Mouse (Mus musculus) bone marrow macrophage, adult 2 months (primary cell): ENCODE data around the gene AA986860. TPM values are rescaled to one million over a fixed set of nuclear protein-coding genes. Genes with fewer than 3 reads are reported as not detected.
A peak's percentile ranks its signal among the peaks of the same experiment; 100 is the strongest.

Experiments used
- H3K27ac ChIP-seq: 2 replicates; pipeline ENCODE4 v1.5.1; 2012; ENCODE audit warnings: low read depth, low read length; ENCODE audit not compliant: insufficient read depth
- H3K4me1 ChIP-seq: 2 replicates; pipeline ENCODE4 v1.6.1; 2012; ENCODE audit warnings: low read length; ENCODE audit not compliant: control insufficient read depth, insufficient read depth
- H3K4me3 ChIP-seq: 2 replicates; pipeline ENCODE4 v1.5.1; 2012; ENCODE audit warnings: mild to moderate bottlenecking, low read length, moderate library complexity; ENCODE audit not compliant: insufficient read depth
- CTCF ChIP-seq: IDR thresholded peaks from 2 replicates; pipeline ENCODE4 v1.5.1; 2012; ENCODE audit warnings: low read depth, mild to moderate bottlenecking, low read length, moderate library complexity
- POLR2A ChIP-seq: IDR thresholded peaks from 2 replicates; pipeline ENCODE4 v1.6.1; 2012; ENCODE audit warnings: mild to moderate bottlenecking, low read depth, low read length, borderline replicate concordance
- polyA plus RNA-seq: library from polyadenylated mRNA; stranded (reverse); fragments of >200 nt; gene quantifications from 2 replicates; pipeline ENCODE4 v1.2.4, GENCODE M21; 2012; ENCODE audit not compliant: missing spikeins, insufficient read depth, insufficient read length

The AA986860 gene
- polyA plus RNA-seq = 0.66 and 1.0 TPM in 2 replicates

- no peak for TF ChIP-seq POLR2A
- TF ChIP-seq CTCF = no peak
- no peak within 1 kb of the TSS for H3K4me3 ChIP-seq
- H3K4me1 ChIP-seq = no peaks in the 10 kb centered on the region
- H3K27ac ChIP-seq = no peak within 1 kb of the TSS
Observed at GRCm38 (mm10) chr1:130731741-130732337, at the start of gene AA986860. TSS of gene AA986860 (plus strand) at chr1:130731976.

DNA sequence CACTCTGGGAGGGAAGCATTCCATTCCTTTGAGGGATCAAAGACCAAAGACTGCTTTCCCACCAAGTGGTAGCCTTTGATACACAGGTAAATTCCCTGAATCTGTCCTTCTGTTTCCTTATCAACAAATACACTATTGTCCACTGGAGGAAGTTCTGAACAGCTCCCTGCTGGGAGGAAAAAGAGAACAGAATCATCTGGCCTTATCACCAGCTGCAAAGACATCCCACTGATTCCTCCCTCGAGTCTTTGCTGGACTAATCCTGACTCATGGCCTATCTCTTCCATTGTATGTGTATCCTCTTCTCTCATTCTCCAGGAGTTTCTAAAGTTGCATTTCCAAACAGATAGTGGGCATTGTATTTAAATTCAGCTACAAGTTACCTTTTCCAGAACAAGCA, 47.9 kb upstream of the AA986860 start:
- H3K4me1 ChIP-seq = peaks cover 3% of the 10 kb centered on the region; the same call in 1 of the 2 replicates
- H3K4me3 ChIP-seq = no peak overlapping the region
- no peak overlapping the region for H3K27ac ChIP-seq
- no peak for TF ChIP-seq POLR2A
- TF ChIP-seq CTCF = no peak

- H3K4me1 ChIP-seq = peaks cover 4% of the 10 kb centered on the region
- H3K4me3 ChIP-seq = no peak overlapping the region
- H3K27ac ChIP-seq = no peak overlapping the region
- TF ChIP-seq POLR2A (no peak), CTCF (no peak)
Observed at GRCm38 (mm10) chr1:130698601-130699000, 33.2 kb upstream of the AA986860 start.

DNA sequence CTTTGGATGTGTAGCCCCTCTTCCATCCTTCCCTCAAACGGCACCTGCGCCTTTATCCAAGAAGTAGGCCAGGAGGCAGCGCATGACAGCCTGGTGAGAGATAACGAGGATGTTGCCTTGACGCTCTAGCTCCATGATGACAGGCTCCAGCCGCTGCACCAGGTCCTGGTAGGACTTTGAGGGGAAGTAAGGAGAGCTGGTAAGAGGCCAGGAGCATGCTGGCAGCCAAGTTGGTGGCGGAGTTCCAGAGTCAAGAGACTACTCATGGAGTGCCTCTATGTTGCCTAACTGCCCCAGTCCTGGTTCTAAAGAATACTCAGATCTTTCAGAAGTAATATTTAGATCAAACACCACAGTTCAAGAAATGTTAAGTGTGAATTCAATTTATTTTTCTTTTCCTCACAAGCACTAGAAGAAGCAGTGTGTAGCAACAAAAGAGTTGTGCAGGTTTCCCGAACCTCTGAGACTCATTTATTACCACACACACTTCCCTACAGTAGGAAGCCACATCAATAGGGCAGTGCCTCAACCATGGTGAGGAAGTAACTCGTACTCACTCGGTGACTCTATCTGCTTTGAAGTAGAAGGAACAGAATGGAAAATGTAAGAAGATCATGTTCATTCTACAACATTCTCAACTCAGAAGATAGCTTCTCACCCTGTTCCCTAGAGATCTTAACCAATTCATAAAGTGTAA, 31.7 kb upstream of the AA986860 start:
- no peak overlapping the region for H3K4me3 ChIP-seq
- no peak overlapping the region for H3K27ac ChIP-seq
- peaks cover 4% of the 10 kb centered on the region for H3K4me1 ChIP-seq
- TF ChIP-seq POLR2A = no peak
- no peak for TF ChIP-seq CTCF

DNA sequence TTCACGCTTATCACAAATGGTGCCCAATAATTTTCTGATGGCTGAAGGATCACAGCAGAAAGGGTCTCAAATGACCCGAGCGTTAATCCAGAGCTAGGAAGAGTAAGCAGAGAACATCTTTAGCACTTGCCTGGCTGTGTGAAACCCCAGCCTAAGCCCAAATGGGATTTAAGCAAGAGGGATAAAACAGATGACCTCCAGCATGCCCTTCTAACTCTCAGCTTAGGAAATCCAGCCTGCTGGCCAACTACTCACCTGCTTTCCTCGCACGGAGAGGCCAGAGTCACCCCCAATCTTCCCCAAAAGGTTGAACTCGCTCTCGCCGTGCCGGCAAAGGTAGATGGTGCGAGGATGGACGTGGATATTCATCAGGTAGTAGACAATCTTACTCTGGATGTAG, 29.8 kb upstream of the AA986860 start:
- no peak overlapping the region for H3K27ac ChIP-seq
- no peak overlapping the region for H3K4me3 ChIP-seq
- peaks cover 4% of the 10 kb centered on the region for H3K4me1 ChIP-seq
- no peak for TF ChIP-seq POLR2A

DNA sequence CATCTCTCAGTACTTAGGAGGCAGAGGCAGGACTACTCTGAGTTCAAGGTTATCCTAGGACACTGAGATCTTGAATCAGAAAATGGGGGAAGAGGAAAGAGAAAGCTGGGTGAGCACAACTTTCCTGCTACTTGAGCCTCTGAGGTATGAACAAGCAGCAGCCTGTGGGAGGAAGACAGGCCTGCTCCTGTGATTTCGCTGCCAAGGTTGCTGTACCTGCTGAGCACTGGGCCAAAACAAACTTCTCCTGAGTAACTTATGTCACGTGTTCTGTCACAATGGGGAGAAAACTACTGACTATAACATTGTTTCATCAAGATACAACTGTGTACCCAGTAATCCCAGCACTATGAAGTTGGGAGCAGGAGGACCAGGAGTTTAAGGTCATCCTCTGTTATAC, 28.2 kb upstream of the AA986860 start:
- peaks cover 4% of the 10 kb centered on the region for H3K4me1 ChIP-seq
- TF ChIP-seq POLR2A (no peak), CTCF (no peak)
- no peak overlapping the region for H3K27ac ChIP-seq
- no peak overlapping the region for H3K4me3 ChIP-seq

- no peak for TF ChIP-seq CTCF
- TF ChIP-seq POLR2A = no peak
- Histone ChIP-seq H3K27ac (no peak overlapping the region), H3K4me1 (peaks cover 16% of the 10 kb centered on the region), H3K4me3 (no peak overlapping the region)
Observed at GRCm38 (mm10) chr1:130710283-130711080, 21.3 kb upstream of the AA986860 start.

DNA sequence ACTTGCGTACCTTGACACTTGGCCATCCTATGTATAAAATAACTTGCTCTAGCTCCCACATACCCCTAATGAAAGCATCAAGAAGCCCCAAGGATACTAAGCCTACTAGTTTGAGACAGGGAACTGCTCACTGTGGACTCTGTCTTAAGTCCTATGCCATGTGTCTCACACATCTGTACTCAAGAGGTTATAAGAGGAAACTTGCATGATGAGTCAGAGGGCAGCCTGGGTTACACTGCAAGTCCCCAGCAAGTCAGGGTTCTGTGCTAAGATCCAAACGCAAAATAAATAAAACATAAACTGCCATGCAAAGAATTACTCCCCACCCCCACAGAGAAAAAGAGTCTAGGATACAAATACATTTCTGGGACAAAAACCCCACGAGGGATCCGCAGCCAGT, 17.7 kb upstream of the AA986860 start:
- TF ChIP-seq CTCF (no peak), POLR2A (no peak)
- H3K4me3 ChIP-seq = no peak overlapping the region
- peaks cover 16% of the 10 kb centered on the region for H3K4me1 ChIP-seq
- H3K27ac ChIP-seq = no peak overlapping the region

GRCm38 (mm10) chr1:130715561-130716217, 16.1 kb upstream of the AA986860 start, which contains the start of gene Gm29427:
TSS of gene Gm29427 (minus strand) at chr1:130715799.
- peaks cover 15% of the 10 kb centered on the region for H3K4me1 ChIP-seq
- peak within 1 kb of the TSS; percentile 89 for H3K4me3 ChIP-seq
- H3K27ac ChIP-seq = peak within 1 kb of the TSS; percentile 60
- TF ChIP-seq POLR2A (no peak), CTCF (no peak)
